ENCODE assay signal across 8 mouse cellular contexts in genomic region chr3:104817991-104818748, GRCm38 (mm10). TPM values are rescaled to one million over a fixed set of nuclear protein-coding genes. Genes with fewer than 3 reads are reported as not detected.
DNase-seq lines count a peak whose midpoint lies in the region; ATAC-seq and TF ChIP-seq lines count a peak whose summit lies in the region.

Mov10 (minus strand) TSS chr3:104818563.

- no peak for TF ChIP-seq CTCF in bone marrow, adult 2 months (IDR thresholded peaks at IDR 0.05; ENCODE audit: control insufficient read depth, insufficient read depth, low read length)
- TF ChIP-seq CTCF in embryonic fibroblast, embryonic 13.5 days (IDR thresholded peaks at IDR 0.05; ENCODE audit: borderline replicate concordance, insufficient read depth, low read length): no peak
- no peak for TF ChIP-seq CTCF in liver, embryonic 14.5 days (IDR thresholded peaks at IDR 0.05; ENCODE audit: low read depth)

- no peak for TF ChIP-seq EP300 in liver, embryonic 14.5 days (IDR thresholded peaks at IDR 0.05; ENCODE audit: low read depth)

- no peaks in the 10 kb centered on the region for H3K9me3 ChIP-seq in heart, embryonic 11.5 days (replicated peaks; ENCODE audit: control insufficient read depth, low read length)
- no peaks in the 10 kb centered on the region for H3K9me3 ChIP-seq in kidney, embryonic 14.5 days (ENCODE audit: control insufficient read depth, low read length)
- no peaks in the 10 kb centered on the region for H3K9me3 ChIP-seq in liver, embryonic 14.5 days (ENCODE audit: control insufficient read depth, low read length)
- H3K9me3 ChIP-seq in stomach, embryonic 16.5 days (replicated peaks; ENCODE audit: control insufficient read depth, low read length): no peaks in the 10 kb centered on the region

- peak within 1 kb of the TSS; percentile 90 for H3K27ac ChIP-seq in bone marrow, adult 2 months (ENCODE audit: control insufficient read depth, insufficient read depth, low read depth, low read length, poor library complexity)
- peak within 1 kb of the TSS; percentile 43 for H3K27ac ChIP-seq in embryonic fibroblast, embryonic 13.5 days (ENCODE audit: insufficient read depth, low read length)
- peak within 1 kb of the TSS; percentile 96 for H3K27ac ChIP-seq in heart, embryonic 11.5 days (ENCODE audit: low read depth, low read length)
- peak within 1 kb of the TSS; percentile 97 for H3K27ac ChIP-seq in kidney, embryonic 14.5 days (ENCODE audit: low read depth, low read length)
- H3K27ac ChIP-seq in liver, embryonic 14.5 days: peak within 1 kb of the TSS; percentile 55
- H3K27ac ChIP-seq in stomach, embryonic 16.5 days (ENCODE audit: low read length): peak within 1 kb of the TSS; percentile 97

- DNase-seq in CD4-positive, CD25-positive, alpha-beta regulatory T cell, adult 2 months (ENCODE audit: low read depth, low spot score): peak; percentile 79
- DNase-seq in liver, embryonic 14.5 days (ENCODE audit: low read depth in 3 of 3, low spot score in 3 of 3): peak; percentile 49 to 59 (median 55)
- DNase-seq in neural tube, embryonic 10.5 days (ENCODE audit: extremely low spot score, low spot score): peak; percentile 82

- no peaks in the 10 kb centered on the region for H3K27me3 ChIP-seq in heart, embryonic 11.5 days (ENCODE audit: control insufficient read depth, insufficient read depth, low read length)
- H3K27me3 ChIP-seq in kidney, embryonic 14.5 days (ENCODE audit: control insufficient read depth, insufficient read depth, low read length): no peaks in the 10 kb centered on the region
- H3K27me3 ChIP-seq in liver, embryonic 14.5 days (ENCODE audit: control insufficient read depth, insufficient read depth, low read length): no peaks in the 10 kb centered on the region
- no peaks in the 10 kb centered on the region for H3K27me3 ChIP-seq in stomach, embryonic 16.5 days (ENCODE audit: control insufficient read depth, insufficient read depth, low read length)

- no peaks in the 10 kb centered on the region; the same call in 1 of the 2 replicates for H3K4me1 ChIP-seq in bone marrow, adult 2 months (ENCODE audit: control insufficient read depth, insufficient read depth, low read length)
- peaks cover 9% of the 10 kb centered on the region for H3K4me1 ChIP-seq in embryonic fibroblast, embryonic 13.5 days (ENCODE audit: control insufficient read depth, insufficient read depth, low read length)
- H3K4me1 ChIP-seq in heart, embryonic 11.5 days (ENCODE audit: control insufficient read depth, insufficient read depth, low read length): peaks cover 20% of the 10 kb centered on the region
- peaks cover 13% of the 10 kb centered on the region for H3K4me1 ChIP-seq in kidney, embryonic 14.5 days (ENCODE audit: control insufficient read depth, insufficient read depth, low read length)
- peaks cover 9 to 13% of the 10 kb centered on the region in 2 experiments for H3K4me1 ChIP-seq in liver, embryonic 14.5 days (replicated peaks; ENCODE audit: control insufficient read depth in 2 of 2, insufficient read depth in 2 of 2, low read length in 1 of 2)
- H3K4me1 ChIP-seq in stomach, embryonic 16.5 days (ENCODE audit: control insufficient read depth, insufficient read depth, low read length): peaks cover 22% of the 10 kb centered on the region

- under 1% methylated on average over 40 of the region's 40 CpGs for WGBS in bone marrow, adult 2 months
- WGBS in heart, embryonic 11.5 days (ENCODE audit: insufficient replicate concordance): under 1% methylated on average over 40 of the region's 40 CpGs
- WGBS in kidney, embryonic 14.5 days: 0% methylated on average over 39 of the region's 40 CpGs
- under 1% methylated on average over 39 of the region's 40 CpGs for WGBS in liver, embryonic 14.5 days (ENCODE audit: insufficient replicate concordance)
- under 1% methylated on average over 40 of the region's 40 CpGs for WGBS in stomach, embryonic 16.5 days

- TF ChIP-seq POLR2A in bone marrow, adult 2 months (IDR thresholded peaks at IDR 0.05; ENCODE audit: borderline replicate concordance, control insufficient read depth, low read depth, low read length): peak; percentile 30; the same call in 1 of the 2 replicates
- peak; percentile 45 for TF ChIP-seq POLR2A in embryonic fibroblast, embryonic 13.5 days (IDR thresholded peaks at IDR 0.05; ENCODE audit: low read depth, low read length)

- peak within 1 kb of the TSS; percentile 79 for H3K4me2 ChIP-seq in heart, embryonic 11.5 days
- peak within 1 kb of the TSS; percentile 53 for H3K4me2 ChIP-seq in kidney, embryonic 14.5 days (replicated peaks; ENCODE audit: low read depth, low read length)
- H3K4me2 ChIP-seq in liver, embryonic 14.5 days (ENCODE audit: low read depth): peak within 1 kb of the TSS; percentile 71
- peak within 1 kb of the TSS; percentile 73 for H3K4me2 ChIP-seq in stomach, embryonic 16.5 days (ENCODE audit: low read depth, low read length)

- peak; percentile 83 for ATAC-seq in heart, embryonic 11.5 days (replicated peaks; ENCODE audit: insufficient number of reproducible peaks, low FRiP score, low TSS enrichment)
- ATAC-seq in kidney, embryonic 14.5 days (ENCODE audit: low FRiP score, low TSS enrichment): peak; percentile 95
- ATAC-seq in liver, embryonic 14.5 days (ENCODE audit: insufficient read depth): peak; percentile 80
- peak; percentile 84 for ATAC-seq in stomach, embryonic 16.5 days (ENCODE audit: insufficient read depth, low FRiP score)

- H3K9ac ChIP-seq in heart, embryonic 11.5 days (ENCODE audit: low read depth, low read length): peak within 1 kb of the TSS; percentile 97
- H3K9ac ChIP-seq in kidney, embryonic 14.5 days (ENCODE audit: low read depth, low read length): peak within 1 kb of the TSS; percentile 85
- peak within 1 kb of the TSS; percentile 87 for H3K9ac ChIP-seq in liver, embryonic 14.5 days (replicated peaks)
- H3K9ac ChIP-seq in stomach, embryonic 16.5 days (ENCODE audit: low read length): peak within 1 kb of the TSS; percentile 93

- peaks cover 3% of the 10 kb centered on the region; the same call in 1 of the 2 replicates for H3K36me3 ChIP-seq in heart, embryonic 11.5 days (ENCODE audit: control insufficient read depth, insufficient read depth, low read length)
- peaks cover 10% of the 10 kb centered on the region for H3K36me3 ChIP-seq in kidney, embryonic 14.5 days (ENCODE audit: control insufficient read depth, insufficient read depth, low read length)
- H3K36me3 ChIP-seq in liver, embryonic 14.5 days (replicated peaks; ENCODE audit: control insufficient read depth, insufficient read depth, low read depth): peaks cover 4% of the 10 kb centered on the region
- no peaks in the 10 kb centered on the region for H3K36me3 ChIP-seq in stomach, embryonic 16.5 days (ENCODE audit: control insufficient read depth, insufficient read depth, low read length)

- peak within 1 kb of the TSS; percentile 98 for H3K4me3 ChIP-seq in bone marrow, adult 2 months (replicated peaks; ENCODE audit: control insufficient read depth, low read depth, low read length)
- H3K4me3 ChIP-seq in embryonic fibroblast, embryonic 13.5 days (ENCODE audit: insufficient read depth, low read length): peak within 1 kb of the TSS; percentile 64
- H3K4me3 ChIP-seq in heart, embryonic 11.5 days (ENCODE audit: low read depth, low read length): peak within 1 kb of the TSS; percentile 95
- peak within 1 kb of the TSS; percentile 53 for H3K4me3 ChIP-seq in kidney, embryonic 14.5 days (ENCODE audit: low read length)
- H3K4me3 ChIP-seq in liver, embryonic 14.5 days (ENCODE audit: insufficient read depth in 1 of 2, low read depth in 2 of 2, low read length in 2 of 2): peak within 1 kb of the TSS; percentile 88 to 92
- peak within 1 kb of the TSS; percentile 91 for H3K4me3 ChIP-seq in stomach, embryonic 16.5 days (replicated peaks; ENCODE audit: low read length)

RNA-seq across cellular contexts. Expression of gene Mov10, which starts in this region (rescaled TPM):
- polyA plus RNA-seq in bone marrow, adult 2 months (2011; ENCODE audit: insufficient read depth, insufficient read length, low replicate concordance, missing spikeins): 7.5 and 18.5 TPM in 2 replicates
- polyA plus RNA-seq in embryonic fibroblast, embryonic 13.5 days (2011; ENCODE audit: insufficient read length, low read depth, missing spikeins): 21.3 and 25.8 TPM in 2 replicates
- polyA plus RNA-seq in heart, embryonic 11.5 days (2014; fragmentation: Nextera tagmentation; extraction: Ambion mirVana): 35.7 and 41.2 TPM in 2 replicates
- polyA plus RNA-seq in kidney, embryonic 14.5 days (2014; fragmentation: Nextera tagmentation; extraction: Ambion mirVana): 36.3 and 51.8 TPM in 2 replicates
- polyA plus RNA-seq in liver, embryonic 14.5 days (2012; rRNA removed): 8.1 and 8.3 TPM in 2 replicates
- polyA plus RNA-seq in liver, embryonic 14.5 days (2014; fragmentation: Nextera tagmentation; extraction: Ambion mirVana): 16.3 and 19.8 TPM in 2 replicates
- 68.0 and 78.2 TPM in 2 replicates for polyA plus RNA-seq in stomach, embryonic 16.5 days (2015; fragmentation: Nextera tagmentation; extraction: Ambion mirVana)

Comparison
In these comparisons a context has a peak if more than half of its experiments do, and no peak if none do; other contexts are left out.
1. Peak in every context shown above with its lines: DNase-seq, ATAC-seq, H3K4me3 ChIP-seq and H3K27ac ChIP-seq.
2. H3K27ac ChIP-seq: peak in every context shown above with its lines; median percentile 97 in kidney, embryonic 14.5 days; 97 in stomach, embryonic 16.5 days; 96 in heart, embryonic 11.5 days; 90 in bone marrow, adult 2 months; 55 in liver, embryonic 14.5 days; 43 in embryonic fibroblast, embryonic 13.5 days.